Mouse (Mus musculus): ENCODE data around the gene Ss18l2.

The Ss18l2 gene

DNA sequence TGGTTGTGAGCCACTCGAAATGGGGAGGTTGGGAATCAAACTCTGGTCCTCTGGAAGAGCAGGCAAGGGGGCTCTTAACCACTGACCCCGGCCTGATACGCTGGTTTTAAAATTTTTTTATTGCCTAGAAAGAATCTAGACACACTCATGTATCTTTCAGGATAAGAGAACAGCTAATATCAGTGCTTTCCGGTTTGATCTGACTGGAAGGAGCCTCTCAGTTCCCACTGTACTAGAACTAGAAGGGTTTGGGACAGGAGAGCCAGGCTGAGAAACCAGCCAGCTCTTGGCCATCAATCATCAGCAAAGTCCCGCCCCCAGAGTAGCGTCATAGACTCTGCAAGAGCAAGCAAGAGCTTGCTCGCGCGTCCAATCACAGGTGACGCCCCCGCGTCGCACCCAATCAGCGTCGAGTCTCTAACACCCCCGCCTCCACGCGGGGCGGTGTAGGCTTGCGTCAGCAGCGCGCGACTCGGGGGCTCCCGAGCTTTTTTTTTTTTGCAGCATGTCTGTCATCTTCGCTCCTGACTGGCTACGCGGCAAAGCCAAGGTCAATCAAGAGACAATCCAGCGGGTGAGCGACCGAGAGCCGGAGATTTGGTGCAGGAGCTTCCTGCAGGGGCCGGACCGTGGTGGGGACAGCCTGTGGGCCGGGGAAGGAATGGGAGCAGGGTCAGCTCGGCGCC lies at the start of gene Ss18l2:
TSS of gene Ss18l2 (plus strand) at position 432 of the 686 bp plus-strand sequence.
- peak; percentile 98 to 99 for DNase-seq

GRCm38 (mm10) chr9:121663467-121663866 lies 46.7 kb upstream of the Ss18l2 start:
- DNase-seq = no peak

GRCm38 (mm10) chr9:121664104-121664503 lies 46.0 kb upstream of the Ss18l2 start:
- no peak for DNase-seq

DNA sequence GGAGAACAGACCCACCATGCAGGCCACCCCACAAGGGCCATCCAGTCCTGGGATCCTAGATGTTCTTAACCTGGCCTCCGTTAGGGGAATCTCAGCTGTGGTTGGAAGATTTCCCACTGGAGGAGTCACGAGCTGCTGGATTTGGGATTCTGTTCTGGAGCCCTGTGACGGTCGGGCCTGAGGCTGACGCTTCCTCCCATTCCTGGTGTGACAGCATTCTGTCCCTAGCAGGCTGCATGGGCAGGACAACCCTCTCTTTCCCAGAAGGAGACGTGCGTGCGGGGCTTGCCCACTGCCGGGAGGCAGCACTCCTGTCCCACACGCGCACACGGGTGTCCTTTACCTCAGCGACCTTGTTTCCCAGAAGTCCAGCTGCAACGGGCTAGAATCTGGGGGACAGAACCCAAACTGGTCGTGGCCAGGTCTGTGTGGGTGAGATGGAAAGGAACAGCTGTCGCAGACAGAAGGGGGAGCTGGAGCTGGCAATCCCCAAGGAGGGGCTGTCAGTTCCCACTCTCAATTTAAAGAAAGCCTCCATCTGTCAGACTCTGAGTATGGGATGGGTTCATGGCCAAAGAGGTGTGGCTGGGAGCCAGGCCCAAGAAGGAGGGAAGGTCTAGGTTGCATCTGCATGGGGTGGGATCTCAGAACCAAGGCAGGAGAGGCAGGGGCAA lies 43.0 kb upstream of the Ss18l2 start:
- DNase-seq = peak; percentile 56 to 63

- DNase-seq = no peak
Measured at GRCm38 (mm10) chr9:121667822-121668221, 42.3 kb upstream of the Ss18l2 start.

- peak; percentile 55 to 68 for DNase-seq
Measured at GRCm38 (mm10) chr9:121669348-121669791, 40.8 kb upstream of the Ss18l2 start.

GRCm38 (mm10) chr9:121671300-121671699 lies 38.8 kb upstream of the Ss18l2 start:
- peak; percentile 70 to 76 for DNase-seq

- no peak for DNase-seq
Measured at GRCm38 (mm10) chr9:121672311-121672710, 37.8 kb upstream of the Ss18l2 start.

DNA sequence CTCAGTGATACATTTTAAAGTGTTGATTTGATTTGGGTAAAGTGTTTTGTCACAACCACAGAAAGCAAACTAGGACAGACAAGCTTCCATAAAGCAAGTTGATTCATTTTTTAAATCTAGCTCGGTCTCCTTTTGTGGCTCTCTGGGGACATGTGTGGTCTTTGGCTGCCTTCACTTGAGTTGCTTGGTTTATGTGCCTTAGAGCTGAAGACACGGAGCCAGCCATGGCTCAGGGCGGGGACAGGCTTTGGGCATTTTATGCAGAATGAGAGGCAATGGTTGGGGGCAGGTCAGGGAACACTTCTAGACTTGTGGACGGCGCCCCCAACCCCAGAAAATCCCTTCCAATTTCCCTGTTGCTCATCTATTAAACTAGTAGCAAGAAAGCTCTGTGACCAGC lies 36.4 kb upstream of the Ss18l2 start:
- DNase-seq = no peak

DNA sequence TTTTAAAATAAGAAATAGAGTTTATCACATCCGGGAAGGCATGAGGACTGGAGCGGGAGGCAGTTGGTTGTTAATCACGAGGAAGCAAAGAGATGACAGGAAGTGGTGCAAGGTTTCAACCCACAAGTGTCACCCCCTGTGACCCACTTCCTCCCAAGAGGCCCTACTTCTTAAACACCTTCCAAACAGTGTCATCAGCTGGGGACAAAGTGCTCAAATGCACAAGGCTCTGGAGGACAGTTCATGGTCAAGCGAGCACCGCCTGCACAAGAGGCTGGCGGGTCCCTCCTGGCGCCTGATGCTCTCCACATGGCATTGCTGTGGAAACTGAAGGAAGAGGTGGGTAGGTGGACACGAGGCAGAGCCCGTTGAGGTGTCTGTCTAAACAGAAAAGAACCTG lies 35.1 kb upstream of the Ss18l2 start:
- no peak for DNase-seq

DNA sequence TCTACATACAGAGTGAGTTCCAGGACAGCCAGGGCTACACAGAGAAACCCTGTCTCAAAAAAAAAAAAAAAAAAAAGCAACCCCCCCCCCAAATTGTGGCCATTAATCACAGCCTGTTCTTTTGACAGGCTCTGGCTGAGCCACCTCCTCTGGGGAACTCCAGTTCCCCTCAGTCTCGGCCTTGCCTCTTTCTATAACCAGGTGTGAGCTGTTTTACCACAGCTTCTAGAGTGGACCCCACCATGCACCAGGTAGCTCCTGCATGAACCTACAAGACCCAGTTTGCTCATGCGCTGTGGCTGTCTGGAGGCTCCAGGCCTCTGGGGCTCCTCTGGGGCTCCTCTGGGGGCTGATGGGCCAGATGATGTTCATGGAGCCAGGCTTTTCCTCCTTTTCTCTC lies 34.6 kb upstream of the Ss18l2 start:
- no peak for DNase-seq

DNA sequence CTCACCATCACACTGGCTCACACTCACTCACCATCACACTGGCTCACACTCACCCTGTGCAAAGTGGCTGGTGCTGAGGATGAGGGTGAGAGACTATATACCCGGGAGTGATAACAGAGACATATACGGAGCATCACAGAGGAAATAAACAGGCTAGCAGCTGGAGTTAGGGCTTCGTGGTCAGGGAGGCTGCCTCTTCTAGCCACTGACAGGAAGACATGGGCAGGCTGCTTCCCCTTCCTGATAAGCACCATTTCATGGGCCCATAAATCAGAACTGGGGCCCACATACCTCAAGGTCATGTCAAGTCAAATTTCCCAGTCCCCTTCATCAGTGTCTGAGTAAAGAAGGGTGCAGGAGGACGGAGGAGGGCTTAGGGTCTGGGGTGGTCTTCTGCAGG lies 33.1 kb upstream of the Ss18l2 start:
- DNase-seq = no peak

- DNase-seq = no peak
Measured at GRCm38 (mm10) chr9:121677476-121677875, 32.7 kb upstream of the Ss18l2 start.

DNA sequence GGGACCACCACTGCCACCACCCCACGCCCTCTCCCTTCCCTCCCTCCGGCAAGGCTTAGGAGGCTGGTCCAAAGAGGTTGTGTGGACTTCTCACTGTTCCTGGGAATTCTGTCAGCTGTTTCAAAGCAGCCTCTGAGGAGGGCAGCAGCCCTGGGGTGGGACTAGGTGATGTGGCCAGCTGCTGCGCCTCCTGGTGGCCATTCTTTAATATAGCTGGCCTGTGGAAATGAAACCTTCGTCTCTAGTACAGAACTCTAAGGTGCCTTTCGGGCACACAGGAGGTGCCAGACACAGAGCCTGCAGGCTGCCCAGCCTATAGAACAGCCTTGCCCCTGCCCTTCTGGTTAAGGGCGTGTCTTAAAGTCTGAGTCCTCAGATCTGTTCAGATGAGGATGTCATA lies 30.6 kb upstream of the Ss18l2 start:
- DNase-seq = peak; percentile 64 to 74

GRCm38 (mm10) chr9:121681191-121681590 lies 28.9 kb upstream of the Ss18l2 start:
- no peak for DNase-seq

DNA sequence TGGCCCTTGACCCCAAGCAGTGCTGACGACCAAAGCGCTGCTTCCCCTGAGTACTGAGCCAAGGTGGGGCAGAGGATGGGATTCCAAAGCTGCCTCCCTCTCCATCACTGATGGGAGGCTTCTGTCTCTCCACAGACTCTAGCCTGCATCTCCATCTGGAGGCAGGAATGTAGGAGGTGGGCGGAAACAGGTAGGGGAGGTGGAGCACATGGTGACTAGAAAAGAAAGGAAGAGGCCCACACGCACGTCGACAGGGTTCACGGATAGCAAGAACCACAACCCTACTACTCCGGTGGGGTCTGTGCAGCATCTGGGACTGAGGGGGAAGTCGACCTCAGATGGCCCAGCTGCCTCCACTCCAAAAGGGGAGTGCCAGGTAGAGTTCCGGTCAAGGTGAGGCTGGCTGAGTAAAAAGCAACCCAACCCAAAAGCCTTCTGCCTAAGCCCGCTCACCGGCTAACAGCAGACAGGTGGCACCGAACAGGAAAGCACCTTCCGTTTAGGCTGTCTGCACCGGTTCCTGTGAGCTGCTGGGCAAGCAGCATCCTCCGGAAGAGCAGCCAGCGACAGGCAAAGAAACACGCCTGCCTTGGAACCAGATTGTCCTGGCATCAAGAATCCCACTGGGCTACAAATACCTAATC lies 28.0 kb upstream of the Ss18l2 start:
- DNase-seq = no peak

DNA sequence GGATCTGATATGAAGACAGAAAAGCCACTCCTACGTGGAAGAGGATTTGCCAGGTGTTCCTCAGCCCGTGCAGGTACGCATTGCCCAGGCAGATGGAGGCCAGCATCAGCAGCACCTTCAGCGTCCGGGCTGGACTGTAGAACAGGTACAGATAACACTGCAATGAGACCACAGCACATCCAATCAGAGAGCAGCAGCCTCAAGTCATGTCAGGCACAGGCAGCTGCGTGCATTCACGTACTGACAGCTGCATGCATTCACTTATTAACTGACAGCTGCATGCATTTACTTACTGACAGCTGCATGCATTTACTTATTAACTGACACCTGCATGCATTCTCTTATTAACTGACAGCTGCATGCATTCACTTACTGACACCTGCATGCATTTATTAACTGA lies 25.4 kb upstream of the Ss18l2 start:
- no peak for DNase-seq

- peak in 1 of 2 experiments; percentile 46 for DNase-seq
Measured at GRCm38 (mm10) chr9:121690200-121690651, 19.9 kb upstream of the Ss18l2 start.

DNA sequence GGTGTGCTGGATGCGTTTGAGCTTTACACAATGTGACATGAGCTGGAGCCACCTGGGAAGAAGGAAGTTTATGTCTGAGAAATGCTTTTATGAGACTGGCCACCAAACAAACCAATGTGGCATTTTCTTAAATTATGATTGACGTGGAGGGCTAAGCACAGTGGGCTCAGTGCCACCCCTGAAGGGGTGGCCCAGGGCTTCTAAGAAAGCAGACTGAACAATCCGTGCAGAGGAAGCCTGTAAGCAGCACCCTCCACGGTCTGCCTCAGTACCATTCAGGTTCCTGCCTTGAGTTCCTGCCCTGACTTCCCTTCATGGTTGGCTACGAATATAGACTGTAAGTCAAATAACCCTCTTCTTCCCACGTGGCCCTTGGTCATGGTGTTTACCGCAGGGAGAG lies 19.4 kb upstream of the Ss18l2 start:
- DNase-seq = no peak

- no peak for DNase-seq
Measured at GRCm38 (mm10) chr9:121694736-121695135, 15.4 kb upstream of the Ss18l2 start.

- no peak for DNase-seq
Measured at GRCm38 (mm10) chr9:121696626-121697025, 13.5 kb upstream of the Ss18l2 start.

DNA sequence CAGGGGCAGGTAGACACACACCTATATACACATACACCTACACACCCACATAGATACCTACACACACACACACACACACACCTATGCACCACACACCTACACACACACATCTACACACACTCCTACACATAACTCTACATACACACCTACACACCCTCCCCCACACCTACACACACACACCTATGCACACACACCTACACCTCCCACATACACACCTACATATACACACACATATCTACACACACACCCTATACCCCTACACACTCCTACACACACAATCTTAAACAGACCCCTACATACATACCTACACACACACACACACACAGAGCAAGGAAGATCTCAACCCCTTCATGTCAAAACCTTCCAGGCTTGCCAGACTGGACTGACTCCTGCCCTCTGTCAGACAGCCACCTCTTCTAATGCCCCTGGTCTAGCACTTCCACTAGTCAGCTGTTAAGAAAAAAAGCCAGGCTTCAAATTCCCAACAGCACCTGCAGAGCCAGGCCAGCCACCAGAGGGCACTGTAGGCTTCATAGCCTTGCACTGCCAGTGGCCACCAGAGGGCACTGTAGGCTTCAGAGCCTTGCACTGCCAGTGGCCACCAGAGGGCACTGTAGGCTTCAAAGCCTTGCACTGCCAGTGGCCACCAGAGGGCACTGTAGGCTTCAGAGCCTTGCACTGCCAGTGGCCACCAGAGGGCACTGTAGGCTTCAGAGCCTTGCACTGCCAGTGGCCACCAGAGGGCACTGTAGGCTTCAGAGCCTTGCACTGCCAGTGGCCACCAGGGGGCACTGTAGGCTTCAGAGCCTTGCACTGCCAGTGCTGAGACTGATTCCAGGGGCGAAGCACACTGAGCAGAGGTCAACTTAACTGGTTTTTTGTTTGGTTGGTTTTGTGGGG lies 12.7 kb upstream of the Ss18l2 start:
- DNase-seq = peak; percentile 69 to 90

DNA sequence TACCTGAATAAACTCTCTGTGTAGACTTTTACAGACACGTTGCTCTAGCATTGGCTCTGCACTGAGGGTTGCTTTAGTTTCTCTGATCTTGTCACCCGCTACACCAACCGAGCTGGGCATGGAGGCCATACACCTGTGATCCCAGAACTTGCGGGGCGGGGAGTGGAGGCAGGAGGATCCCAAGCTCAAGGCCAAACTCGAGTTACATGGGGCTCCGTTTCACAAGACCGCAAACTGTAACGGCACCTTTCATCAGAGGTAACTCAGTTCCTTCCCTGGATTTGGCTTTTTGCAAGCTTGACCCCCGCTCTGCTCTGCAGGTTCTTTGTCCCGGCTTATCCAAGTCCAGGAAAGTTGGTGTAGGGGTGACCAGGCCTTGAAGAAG lies 5.9 kb upstream of the Ss18l2 start:
- peak in 1 of 2 experiments; percentile 12 for DNase-seq

Data from cerebellum, postnatal 14 days (tissue).